ENCODE assay signal across 25 mouse cellular contexts in the genomic region with DNA sequence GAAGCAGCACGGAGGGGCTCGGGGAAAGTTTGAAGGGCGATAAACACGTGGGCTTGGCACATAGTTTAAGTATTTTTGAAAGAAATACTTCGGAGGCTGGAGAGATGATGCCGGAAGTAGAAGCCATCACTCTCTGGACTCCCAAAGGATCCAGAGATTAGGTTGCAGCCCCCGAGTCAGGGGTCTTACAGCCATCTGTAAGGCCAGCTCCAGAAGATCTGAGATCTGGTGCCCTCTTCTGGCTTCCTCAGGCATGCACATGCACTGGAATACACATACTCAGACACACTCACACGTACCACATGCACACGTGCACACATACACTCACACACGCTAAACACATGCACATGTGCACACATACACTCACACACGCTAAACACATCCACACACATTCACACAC.
A peak's percentile ranks its signal among the peaks of the same experiment; 100 is the strongest.
DNase-seq lines count a peak whose midpoint lies in the region; ATAC-seq and TF ChIP-seq lines count a peak whose summit lies in the region.
"Had no signal": no experiment of that assay in that cellular context is flagged by ENCODE, and none has a peak within 500 bp of the region (broad histone marks: within the 10 kb centered on the region; RNA-seq: fewer than 3 reads in every experiment).

No protein-coding gene starts in this region.

- H3K27me3 ChIP-seq in hindbrain, postnatal 0 days (ENCODE audit: insufficient read depth, low read length), result no peaks in the 10 kb centered on the region
- H3K27me3 ChIP-seq in hindbrain, embryonic 16.5 days (replicated peaks; ENCODE audit: control insufficient read depth, insufficient read depth, low read length), result no peaks in the 10 kb centered on the region
- H3K27me3 ChIP-seq in megakaryocyte, embryonic 14.5 days (replicated peaks), result no peaks in the 10 kb centered on the region
- no peaks in the 10 kb centered on the region for H3K27me3 ChIP-seq in ES-Bruce4 (ENCODE audit: control insufficient read depth, insufficient read depth, low read length, poor library complexity, severe bottlenecking)
- H3K27me3 ChIP-seq: CH12.LX; embryonic facial prominence, embryonic 12.5 days; heart, embryonic 15.5 days; hindbrain, embryonic 13.5 days; Patski had no signal

- no peak overlapping the region for H3K9ac ChIP-seq in hindbrain, postnatal 0 days (replicated peaks; ENCODE audit: low read length)
- no peak overlapping the region for H3K9ac ChIP-seq in hindbrain, embryonic 16.5 days (ENCODE audit: low read depth, low read length)
- H3K9ac ChIP-seq in ES-Bruce4 (ENCODE audit: low read depth, poor library complexity, severe bottlenecking), result no peak overlapping the region
- H3K9ac ChIP-seq: embryonic facial prominence, embryonic 12.5 days; forebrain, embryonic 12.5 days; heart, embryonic 15.5 days; hindbrain, embryonic 13.5 days had no signal

- no peaks in the 10 kb centered on the region for H3K36me3 ChIP-seq in hindbrain, postnatal 0 days (ENCODE audit: insufficient read depth, low read length)
- H3K36me3 ChIP-seq in hindbrain, embryonic 16.5 days (ENCODE audit: control insufficient read depth, insufficient read depth, low read length), result no peaks in the 10 kb centered on the region
- no peaks in the 10 kb centered on the region for H3K36me3 ChIP-seq in megakaryocyte, embryonic 14.5 days (replicated peaks; ENCODE audit: low read length)
- H3K36me3 ChIP-seq in ES-Bruce4 (ENCODE audit: control insufficient read depth, insufficient read depth, low read length, poor library complexity, severe bottlenecking), result no peaks in the 10 kb centered on the region
- H3K36me3 ChIP-seq: embryonic facial prominence, embryonic 12.5 days; forebrain, embryonic 12.5 days; heart, embryonic 15.5 days; hindbrain, embryonic 13.5 days had no signal

- peaks cover 5% of the 10 kb centered on the region; the same call in 1 of the 2 replicates for H3K4me1 ChIP-seq in hindbrain, postnatal 0 days (ENCODE audit: insufficient read depth, low read length)
- peaks cover 5% of the 10 kb centered on the region for H3K4me1 ChIP-seq in hindbrain, embryonic 16.5 days (ENCODE audit: control insufficient read depth, insufficient read depth, low read depth, low read length)
- H3K4me1 ChIP-seq in megakaryocyte, embryonic 14.5 days, result no peaks in the 10 kb centered on the region
- H3K4me1 ChIP-seq in ES-Bruce4 (ENCODE audit: control insufficient read depth, insufficient read depth, low read length), result peaks cover 2% of the 10 kb centered on the region

- WGBS in hindbrain, postnatal 0 days, result 95% methylated on average over 11 of the region's 11 CpGs
- WGBS in hindbrain, embryonic 16.5 days, result 93% methylated on average over 11 of the region's 11 CpGs

- no peak for TF ChIP-seq POLR2A in ES-Bruce4 (IDR thresholded peaks at IDR 0.05; ENCODE audit: insufficient read depth, low read length)

- no peak overlapping the region for H3K4me2 ChIP-seq in hindbrain, postnatal 0 days (ENCODE audit: low read depth, low read length)
- H3K4me2 ChIP-seq in hindbrain, embryonic 16.5 days (ENCODE audit: low read length), result no peak overlapping the region
- H3K4me2 ChIP-seq: embryonic facial prominence, embryonic 12.5 days; forebrain, embryonic 12.5 days; heart, embryonic 11.5 days; heart, embryonic 15.5 days; hindbrain, embryonic 13.5 days had no signal

- no peak overlapping the region for H3K27ac ChIP-seq in hindbrain, postnatal 0 days
- H3K27ac ChIP-seq in hindbrain, embryonic 16.5 days (ENCODE audit: low read depth, low read length), result no peak overlapping the region
- H3K27ac ChIP-seq in ES-Bruce4 (ENCODE audit: insufficient read depth, low read length), result no peak overlapping the region
- H3K27ac ChIP-seq: embryonic facial prominence, embryonic 12.5 days; forebrain, embryonic 12.5 days; gastrocnemius, adult 2 months; heart, embryonic 15.5 days; hindbrain, embryonic 13.5 days had no signal

- H3K4me3 ChIP-seq in hindbrain, postnatal 0 days (ENCODE audit: low read length), result no peak overlapping the region
- H3K4me3 ChIP-seq in hindbrain, embryonic 16.5 days (ENCODE audit: low read length), result no peak overlapping the region
- H3K4me3 ChIP-seq in megakaryocyte, embryonic 14.5 days (replicated peaks), result peak overlapping the region; percentile 71
- H3K4me3 ChIP-seq in ES-Bruce4 (ENCODE audit: low read depth, low read length), result no peak overlapping the region
- H3K4me3 ChIP-seq: embryonic facial prominence, embryonic 12.5 days; forebrain, embryonic 12.5 days; gastrocnemius, adult 2 months; heart, embryonic 15.5 days; hindbrain, embryonic 13.5 days had no signal

- no peak for TF ChIP-seq EP300 in ES-Bruce4 (IDR thresholded peaks at IDR 0.05; ENCODE audit: insufficient read depth, low read depth, low read length)

- ATAC-seq in hindbrain, postnatal 0 days, result no peak
- ATAC-seq in hindbrain, embryonic 16.5 days, result no peak
- ATAC-seq in megakaryocyte, adult 5-6 weeks (ENCODE audit: poor library complexity, severe bottlenecking), result no peak
- ATAC-seq in activated CD4-positive, CD25-positive, alpha-beta regulatory T cell, adult 4 months, result no peak
- ATAC-seq: forebrain, embryonic 16.5 days; intestine, embryonic 16.5 days; Patski had no signal

- H3K9me3 ChIP-seq in hindbrain, postnatal 0 days (ENCODE audit: low read length), result no peaks in the 10 kb centered on the region
- peaks cover 2% of the 10 kb centered on the region; the same call in 1 of the 2 replicates for H3K9me3 ChIP-seq in hindbrain, embryonic 16.5 days (ENCODE audit: control insufficient read depth, low read length)
- H3K9me3 ChIP-seq in megakaryocyte, embryonic 14.5 days, result peaks cover 43% of the 10 kb centered on the region
- H3K9me3 ChIP-seq in ES-Bruce4 (replicated peaks; ENCODE audit: control insufficient read depth, insufficient read depth, low read length, poor library complexity, severe bottlenecking), result no peaks in the 10 kb centered on the region
- H3K9me3 ChIP-seq: heart, embryonic 15.5 days had no signal

- DNase-seq in hindbrain, postnatal 0 days (ENCODE audit: low spot score), result no peak
- DNase-seq in R1 (ENCODE audit: low read depth, low spot score), result peak; percentile 71
- no peak for DNase-seq in left cerebral cortex, adult 8-10 months (ENCODE audit: low spot score in 2 of 2)
- DNase-seq: adrenal gland, postnatal 10 days; cerebellum, adult 11 months; cerebellum, adult 8-10 months; cerebellum, postnatal 14 days; gastrocnemius, adult 2 months; gastrocnemius, postnatal 36 days; heart, adult 11 months; heart, postnatal 14 days had no signal

- TF ChIP-seq CTCF in hindbrain, postnatal 0 days (IDR thresholded peaks at IDR 0.05; ENCODE audit: low read depth), result peak; percentile 30; the same call in 1 of the 2 replicates
- peak; percentile 48 for TF ChIP-seq CTCF in ES-Bruce4 (IDR thresholded peaks at IDR 0.05; ENCODE audit: low read depth, low read length)
